Mouse (Mus musculus) heart, embryonic 10.5 days (tissue): ENCODE results near the gene Jmjd6. TPM values are rescaled to one million over a fixed set of nuclear protein-coding genes. Genes with fewer than 3 reads are reported as not detected.

ENCODE experiments used
- DNase-seq: peaks from one replicate; pipeline ENCODE4 v3.0.0-alpha.2; 2017; ENCODE audit warnings: low spot score
- H3K27ac ChIP-seq: fragments of 300-500 bp; sonication (generic); 2 replicates; pipeline ENCODE4 v1.5.1; 2016; ENCODE audit warnings: mild to moderate bottlenecking
- H3K27me3 ChIP-seq: fragments of 300-500 bp; sonication (generic); 2 replicates; pipeline ENCODE4 v1.6.1; 2016; ENCODE audit warnings: mild to moderate bottlenecking; ENCODE audit not compliant: poor library complexity, insufficient read depth, severe bottlenecking
- H3K36me3 ChIP-seq: fragments of 300-500 bp; sonication (generic); 2 replicates; pipeline ENCODE4 v1.6.1; 2016; ENCODE audit warnings: mild to moderate bottlenecking, moderate library complexity
- H3K4me1 ChIP-seq: fragments of 300-500 bp; sonication (generic); 2 replicates; pipeline ENCODE4 v1.6.1; 2016; ENCODE audit warnings: mild to moderate bottlenecking
- H3K4me3 ChIP-seq: fragments of 300-500 bp; sonication (generic); 2 replicates; pipeline ENCODE4 v1.5.1; 2016; ENCODE audit warnings: mild to moderate bottlenecking, moderate library complexity
- H3K9me3 ChIP-seq: fragments of 300-500 bp; sonication (generic); 2 replicates; pipeline ENCODE4 v1.6.1; 2016; ENCODE audit warnings: mild to moderate bottlenecking, moderate library complexity
- WGBS: fragments of 180-500 bp; shearing (Covaris S2); methylation state at CpG from one replicate; pipeline ENCODE4 v1.1.7; 2016; 5-methylcytosine and 5-hydroxymethylcytosine counted together
- polyA plus RNA-seq: library from polyadenylated mRNA; unstranded; fragments of >200 nt; fragmentation: Nextera tagmentation; extraction: Ambion mirVana; gene quantifications from 2 replicates; pipeline ENCODE4 v1.2.1, GENCODE M21; 2016

Gene Jmjd6
- polyA plus RNA-seq, 1 experiment from 2014 or later, result 114 TPM

- peaks cover 12% of the 10 kb centered on the region for H3K27me3 ChIP-seq
- 59% methylated on average over 7 of the region's 7 CpGs for WGBS
- H3K36me3 ChIP-seq, result peaks cover 7% of the 10 kb centered on the region; the same call in 1 of the 2 replicates
- peaks cover 27% of the 10 kb centered on the region for H3K4me1 ChIP-seq
- DNase-seq, result no peak
- H3K4me3 ChIP-seq, result no peak overlapping the region
- H3K27ac ChIP-seq, result peak overlapping the region; percentile 76
- H3K9me3 ChIP-seq, result no peaks in the 10 kb centered on the region
Measured at GRCm38 (mm10) chr11:116807116-116807515, 36.1 kb downstream of the Jmjd6 start.

DNA sequence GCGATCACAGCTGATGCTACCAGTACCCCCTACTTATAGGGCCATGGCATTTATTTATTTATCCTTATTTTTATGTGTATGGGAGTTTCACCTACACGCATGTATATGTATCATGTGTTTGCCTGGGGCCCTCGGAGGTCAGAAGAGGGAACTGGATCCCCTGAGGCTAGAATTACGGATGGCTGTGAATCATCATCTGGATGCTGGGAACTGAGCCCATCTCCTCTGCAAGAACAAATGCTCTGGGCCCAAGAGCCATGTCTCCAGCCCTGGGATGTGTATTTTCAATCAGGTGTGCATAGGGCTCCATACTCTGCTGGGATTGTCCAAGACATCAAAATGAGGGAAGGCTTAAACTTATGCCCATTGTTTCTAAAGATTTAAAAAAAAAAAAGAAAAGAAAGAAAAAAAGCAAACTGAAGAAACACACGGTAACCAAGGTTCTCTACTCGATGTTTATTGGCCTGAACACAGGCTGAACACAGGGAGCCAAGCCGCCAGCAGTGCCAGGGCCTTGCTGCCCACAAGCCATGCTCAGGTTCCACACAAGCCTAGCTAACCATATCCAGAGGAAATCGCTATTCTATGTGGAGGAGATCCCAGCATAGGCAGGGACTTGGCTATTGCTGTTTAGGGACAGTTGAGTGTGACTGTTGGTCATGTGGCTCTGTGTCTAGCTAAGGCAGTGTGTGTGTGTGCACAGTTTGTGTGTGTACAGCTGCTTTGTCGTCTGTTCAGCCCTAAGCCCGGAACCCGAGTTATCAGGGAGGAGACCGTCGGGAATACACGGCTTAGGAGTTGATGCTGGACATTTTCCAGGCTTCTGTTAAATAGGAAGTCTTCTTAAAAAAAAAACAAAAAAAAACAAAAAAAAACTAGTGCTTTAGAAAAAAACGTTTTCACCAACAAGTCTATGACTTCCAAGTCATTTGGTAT is 36.8 kb downstream of the Jmjd6 start:
- DNase-seq, result no peak
- 68% methylated on average over 15 of the region's 15 CpGs for WGBS

GRCm38 (mm10) chr11:116802709-116803108 is 40.5 kb downstream of the Jmjd6 start:
- H3K9me3 ChIP-seq, result no peaks in the 10 kb centered on the region
- no peaks in the 10 kb centered on the region for H3K36me3 ChIP-seq
- no peak for DNase-seq
- no peaks in the 10 kb centered on the region for H3K27me3 ChIP-seq
- 82% methylated on average over 5 of the region's 5 CpGs for WGBS
- H3K27ac ChIP-seq, result no peak overlapping the region
- no peak overlapping the region for H3K4me3 ChIP-seq
- H3K4me1 ChIP-seq, result peaks cover 9% of the 10 kb centered on the region; the same call in 1 of the 2 replicates

More for the DNA sequence above, 36.8 kb downstream of the Jmjd6 start:
- peaks cover 7% of the 10 kb centered on the region; the same call in 1 of the 2 replicates for H3K36me3 ChIP-seq
- no peak overlapping the region for H3K4me3 ChIP-seq
- H3K27ac ChIP-seq, result peak overlapping the region; percentile 67; the same call in 1 of the 2 replicates
- no peaks in the 10 kb centered on the region for H3K9me3 ChIP-seq
- peaks cover 12% of the 10 kb centered on the region for H3K27me3 ChIP-seq
- peaks cover 21% of the 10 kb centered on the region for H3K4me1 ChIP-seq

DNA sequence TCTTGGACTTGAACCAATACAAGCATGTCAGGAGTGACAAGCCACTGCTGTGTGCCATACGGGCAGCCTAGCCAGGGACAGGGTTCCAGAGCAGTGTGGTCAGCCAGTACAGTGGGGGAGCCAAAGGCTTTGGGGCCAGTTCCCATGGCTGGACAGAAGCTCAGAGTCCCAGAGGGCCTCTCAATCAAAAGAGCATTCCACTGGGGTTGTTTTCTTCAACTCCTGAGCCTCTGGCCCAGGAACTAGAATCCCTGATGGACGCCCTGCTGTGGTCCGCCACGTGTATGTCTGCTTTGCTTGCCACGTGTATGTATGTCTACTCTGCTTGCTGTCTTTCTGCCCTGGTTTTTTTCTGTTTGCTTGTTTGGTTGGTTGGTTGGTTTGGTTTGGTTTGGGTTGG is 42.1 kb downstream of the Jmjd6 start:
- no peaks in the 10 kb centered on the region for H3K36me3 ChIP-seq
- H3K27me3 ChIP-seq, result no peaks in the 10 kb centered on the region
- DNase-seq, result no peak
- H3K9me3 ChIP-seq, result no peaks in the 10 kb centered on the region
- no peak overlapping the region for H3K4me3 ChIP-seq
- H3K4me1 ChIP-seq, result 0 out of 2 replicates have a peak, but pooled peaks cover 6% of the 10 kb centered on the region
- WGBS, result 70% methylated on average over 5 of the region's 5 CpGs
- H3K27ac ChIP-seq, result no peak overlapping the region

DNA sequence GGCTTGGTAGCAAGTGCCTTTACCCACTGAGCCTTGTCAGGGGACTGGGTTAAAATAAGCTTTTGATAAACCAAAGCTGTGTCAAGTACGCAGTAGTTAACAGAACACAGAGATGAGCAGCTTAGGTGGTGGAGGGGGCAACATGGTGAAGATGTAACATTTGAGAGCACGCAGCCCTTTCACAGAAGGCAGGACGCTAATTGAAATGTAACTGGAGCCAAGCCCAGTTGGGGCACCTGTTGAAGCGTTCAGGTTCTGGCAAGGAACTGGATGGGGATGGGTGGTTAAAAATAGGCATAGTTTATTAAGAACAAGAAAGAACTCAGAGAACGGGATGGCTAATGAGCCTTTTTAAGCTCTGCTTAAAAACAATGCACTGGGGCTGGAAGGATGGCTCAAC is 43.9 kb downstream of the Jmjd6 start:
- H3K9me3 ChIP-seq, result no peaks in the 10 kb centered on the region
- no peak overlapping the region for H3K4me3 ChIP-seq
- H3K27me3 ChIP-seq, result no peaks in the 10 kb centered on the region
- H3K36me3 ChIP-seq, result no peaks in the 10 kb centered on the region
- no peak overlapping the region for H3K27ac ChIP-seq
- 87% methylated on average over 5 of the region's 5 CpGs for WGBS
- no peak for DNase-seq
- 0 out of 2 replicates have a peak, but pooled peaks cover 6% of the 10 kb centered on the region for H3K4me1 ChIP-seq

Other genes starting within 250 kb of the Jmjd6 start
- gene Rhbdf2, start 216.4 kb downstream of the Jmjd6 start, polyA plus RNA-seq, result 6.7 and 8.7 TPM in 2 replicates
- 0.60 and 0.78 TPM in 2 replicates for gene Prcd, start 189.9 kb downstream of the Jmjd6 start, polyA plus RNA-seq
- 1.0 and 2.8 TPM in 2 replicates for gene Cygb, start 189.1 kb downstream of the Jmjd6 start, polyA plus RNA-seq
- gene St6galnac1, start 67.9 kb downstream of the Jmjd6 start, polyA plus RNA-seq, result not detected in 2 replicates
- gene Mxra7, start 15.4 kb downstream of the Jmjd6 start, polyA plus RNA-seq, result 13.2 and 17.9 TPM in 2 replicates
- gene Mettl23, start 171 bp downstream of the Jmjd6 start, polyA plus RNA-seq, result 58.9 and 66.9 TPM in 2 replicates
- gene Mfsd11, start 9.0 kb upstream of the Jmjd6 start, polyA plus RNA-seq, result 27.0 and 27.1 TPM in 2 replicates
- gene Srsf2, start 9.6 kb upstream of the Jmjd6 start, polyA plus RNA-seq, result 577 and 728 TPM in 2 replicates
- 0.38 and 1.1 TPM in 2 replicates for gene Mgat5b, start 75.4 kb upstream of the Jmjd6 start, polyA plus RNA-seq